Mouse (Mus musculus): ENCODE measurements around the gene Ltb4r1. TPM values are rescaled to one million over a fixed set of nuclear protein-coding genes. Genes with fewer than 3 reads are reported as not detected.

The Ltb4r1 gene
- total and polyA plus RNA-seq, 3 experiments, result 0.35 to 1.5 TPM; not detected in 1

DNA sequence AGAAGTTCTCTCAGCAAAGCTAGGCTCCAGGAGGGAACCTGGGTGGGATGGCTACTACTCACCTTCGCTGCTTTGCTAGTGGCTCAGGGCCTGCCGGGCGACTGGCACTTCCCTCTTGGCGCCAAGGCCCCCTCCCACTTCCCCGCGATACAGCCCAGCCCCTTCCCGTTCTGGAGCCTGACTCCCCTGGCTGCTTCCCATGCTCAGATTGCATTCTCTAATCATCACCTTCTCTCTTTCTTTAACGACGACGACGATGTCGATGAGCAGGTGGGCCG is 18.1 kb downstream of the Ltb4r1 start, which contains the start of gene Adcy4:
Gene Adcy4, minus strand, starts transcription at position 138 of the 278 bp plus-strand sequence.
- Histone ChIP-seq H3K9me3 (replicated peaks; ENCODE audit: insufficient read depth, low read length) (no peaks in the 10 kb centered on the region), H3K4me3 (ENCODE audit: control insufficient read depth in 1 of 2, insufficient read depth in 1 of 2, low read depth in 2 of 2, low read length in 2 of 2) (no peak within 1 kb of the TSS), H3K4me1 (ENCODE audit: control insufficient read depth in 1 of 2, insufficient read depth in 2 of 2, low read length in 2 of 2) (peaks cover 0 to 13% of the 10 kb centered on the region in 2 experiments; a peak in 2 of 4 replicates), H3K36me3 (ENCODE audit: control insufficient read depth in 1 of 2, insufficient read depth in 2 of 2, low read length in 2 of 2) (peaks cover 0 to 4% of the 10 kb centered on the region in 2 experiments; a peak in 1 of 4 replicates), H3K79me2 (ENCODE audit: control insufficient read depth, insufficient read depth, low read length, poor library complexity) (no peaks in the 10 kb centered on the region; the same call in 1 of the 2 replicates), H3K27ac (ENCODE audit: control insufficient read depth, low read depth, low read length) (no peak within 1 kb of the TSS), H3K27me3 (ENCODE audit: control insufficient read depth in 1 of 2, insufficient read depth in 2 of 2, low read length in 2 of 2) (no peaks in the 10 kb centered on the region), H3K9ac (ENCODE audit: control insufficient read depth, low read depth, low read length, poor library complexity, severe bottlenecking) (no peak within 1 kb of the TSS)
- no peak for TF ChIP-seq CHD2 (IDR thresholded peaks at IDR 0.05; ENCODE audit: low read length)
- no peak for TF ChIP-seq JUND (IDR thresholded peaks at IDR 0.05; ENCODE audit: low read depth, low read length)
- no peak for TF ChIP-seq USF1 (IDR thresholded peaks at IDR 0.05; ENCODE audit: low read depth, low read length)
- no peak for TF ChIP-seq MYC (IDR thresholded peaks at IDR 0.05; ENCODE audit: low read depth, low read length)
- TF ChIP-seq TAL1 (IDR thresholded peaks at IDR 0.05; ENCODE audit: low read length), result no peak
- no peak for TF ChIP-seq MEF2A (IDR thresholded peaks at IDR 0.05; ENCODE audit: extremely low read depth, insufficient replicate concordance, low read depth, low read length, poor library complexity, severe bottlenecking)
- no peak for TF ChIP-seq CTCF (IDR thresholded peaks at IDR 0.05 in 2 of 3, conservative IDR thresholded peaks at IDR 0.05 in 1 of 3; ENCODE audit: control insufficient read depth in 1 of 3, insufficient read depth in 1 of 3, low read depth in 2 of 3, low read length in 3 of 3, poor library complexity in 1 of 3, severe bottlenecking in 1 of 3)
- no peak for TF ChIP-seq MAX (IDR thresholded peaks at IDR 0.05; ENCODE audit: low read length)
- no peak for TF ChIP-seq POLR2AphosphoS5 (IDR thresholded peaks at IDR 0.05; ENCODE audit: borderline replicate concordance, low read depth, low read length)
- TF ChIP-seq NRF1 (IDR thresholded peaks at IDR 0.05; ENCODE audit: insufficient read depth, low read depth, low read length, poor library complexity, severe bottlenecking), result no peak
- no peak for TF ChIP-seq ZMIZ1 (IDR thresholded peaks at IDR 0.05; ENCODE audit: low read depth, low read length)
- no peak for TF ChIP-seq ZNF384 (IDR thresholded peaks at IDR 0.05; ENCODE audit: low read depth, low read length)
- no peak for DNase-seq (ENCODE audit: low read depth, low spot score)

GRCm38 (mm10) chr14:55785195-55785594 is 19.4 kb downstream of the Ltb4r1 start:
- DNase-seq (ENCODE audit: low read depth, low spot score), result no peak
- Histone ChIP-seq H3K9me3 (replicated peaks; ENCODE audit: insufficient read depth, low read length) (no peaks in the 10 kb centered on the region), H3K4me3 (ENCODE audit: control insufficient read depth in 1 of 2, insufficient read depth in 1 of 2, low read depth in 2 of 2, low read length in 2 of 2) (no peak overlapping the region), H3K36me3 (ENCODE audit: control insufficient read depth in 1 of 2, insufficient read depth in 2 of 2, low read length in 2 of 2) (peaks cover 0 to 4% of the 10 kb centered on the region in 2 experiments; a peak in 1 of 4 replicates), H3K4me1 (ENCODE audit: control insufficient read depth in 1 of 2, insufficient read depth in 2 of 2, low read length in 2 of 2) (peaks cover 2 to 16% of the 10 kb centered on the region in 2 experiments), H3K27ac (ENCODE audit: control insufficient read depth, low read depth, low read length) (no peak overlapping the region), H3K79me2 (ENCODE audit: control insufficient read depth, insufficient read depth, low read length, poor library complexity) (no peaks in the 10 kb centered on the region; the same call in 1 of the 2 replicates), H3K27me3 (ENCODE audit: control insufficient read depth in 1 of 2, insufficient read depth in 2 of 2, low read length in 2 of 2) (no peaks in the 10 kb centered on the region), H3K9ac (ENCODE audit: control insufficient read depth, low read depth, low read length, poor library complexity, severe bottlenecking) (no peak overlapping the region)
- no peak for TF ChIP-seq CTCF (IDR thresholded peaks at IDR 0.05 in 2 of 3, conservative IDR thresholded peaks at IDR 0.05 in 1 of 3; ENCODE audit: control insufficient read depth in 1 of 3, insufficient read depth in 1 of 3, low read depth in 2 of 3, low read length in 3 of 3, poor library complexity in 1 of 3, severe bottlenecking in 1 of 3)
- TF ChIP-seq USF2 (IDR thresholded peaks at IDR 0.05; ENCODE audit: borderline replicate concordance in 1 of 2, insufficient read depth in 1 of 2, low read depth in 1 of 2, low read length in 2 of 2), result no peak
- no peak for TF ChIP-seq GABPA (IDR thresholded peaks at IDR 0.05; ENCODE audit: low read depth, low read length)
- TF ChIP-seq JUND (IDR thresholded peaks at IDR 0.05; ENCODE audit: low read depth, low read length), result no peak
- no peak for TF ChIP-seq ZC3H11A (IDR thresholded peaks at IDR 0.05; ENCODE audit: low read depth, low read length)
- no peak for TF ChIP-seq MAZ (IDR thresholded peaks at IDR 0.05; ENCODE audit: low read depth, low read length)
- no peak for TF ChIP-seq POLR2AphosphoS2 (IDR thresholded peaks at IDR 0.05; ENCODE audit: low read length)
- no peak for TF ChIP-seq POLR2A (IDR thresholded peaks at IDR 0.05; ENCODE audit: control insufficient read depth in 1 of 2, insufficient read depth in 1 of 2, low read depth in 1 of 2, low read length in 2 of 2, poor library complexity in 1 of 2)
- TF ChIP-seq ZMIZ1 (IDR thresholded peaks at IDR 0.05; ENCODE audit: low read depth, low read length), result no peak
- TF ChIP-seq BHLHE40 (IDR thresholded peaks at IDR 0.05; ENCODE audit: borderline replicate concordance, low read depth, low read length), result no peak
- TF ChIP-seq ZKSCAN1 (IDR thresholded peaks at IDR 0.05; ENCODE audit: low read depth, low read length), result no peak
- TF ChIP-seq MYB (IDR thresholded peaks at IDR 0.05; ENCODE audit: low read depth, low read length), result no peak
- TF ChIP-seq KAT2A (conservative IDR thresholded peaks at IDR 0.05; ENCODE audit: low read depth, low read length), result no peak
- no peak for TF ChIP-seq EP300 (IDR thresholded peaks at IDR 0.05; ENCODE audit: low read depth in 1 of 2, low read length in 2 of 2)
- TF ChIP-seq UBTF (IDR thresholded peaks at IDR 0.05; ENCODE audit: borderline replicate concordance, insufficient read depth, low read depth, low read length), result no peak
- no peak for TF ChIP-seq NRF1 (IDR thresholded peaks at IDR 0.05; ENCODE audit: insufficient read depth, low read depth, low read length, poor library complexity, severe bottlenecking)
- no peak for TF ChIP-seq RAD21 (IDR thresholded peaks at IDR 0.05; ENCODE audit: low read depth, low read length)
- TF ChIP-seq TCF12 (IDR thresholded peaks at IDR 0.05; ENCODE audit: low read depth, low read length), result no peak
- TF ChIP-seq E2F4 (IDR thresholded peaks at IDR 0.05; ENCODE audit: borderline replicate concordance, low read depth, low read length), result no peak
- TF ChIP-seq ZNF384 (IDR thresholded peaks at IDR 0.05; ENCODE audit: low read depth, low read length), result no peak

Data from MEL (cell line).